Mouse (Mus musculus) megakaryocyte progenitor cell, adult 5-6 weeks (primary cell): ENCODE results near the gene Smc1b. TPM values are rescaled to one million over a fixed set of nuclear protein-coding genes. Genes with fewer than 3 reads are reported as not detected.
"Not testable (repeated sequence)": the region's sequence is repeated elsewhere in the genome, so short reads cannot be mapped to it uniquely, and the experiment has no call there.

Source experiments
- ATAC-seq: replicated peaks from 2 replicates; pipeline ENCODE4 v1.8.0; 2016; ENCODE audit warnings: mild to moderate bottlenecking, moderate TSS enrichment, inconsistent platforms; ENCODE audit not compliant: poor library complexity
- total RNA-seq, 2 experiments: library from RNA; stranded (forward) in 1 of 2; stranded (reverse) in 1 of 2; fragments of 157-497, 149-512 nt in 1 of 2; fragments of 200-1000 nt in 1 of 2; gene quantifications; 2 replicates each; pipeline versions ENCODE4 v1.2.3 to v1.2.4; 2015 to 2017

Smc1b gene
- total RNA-seq, 2 experiments from 2014 or later: not detected

DNA sequence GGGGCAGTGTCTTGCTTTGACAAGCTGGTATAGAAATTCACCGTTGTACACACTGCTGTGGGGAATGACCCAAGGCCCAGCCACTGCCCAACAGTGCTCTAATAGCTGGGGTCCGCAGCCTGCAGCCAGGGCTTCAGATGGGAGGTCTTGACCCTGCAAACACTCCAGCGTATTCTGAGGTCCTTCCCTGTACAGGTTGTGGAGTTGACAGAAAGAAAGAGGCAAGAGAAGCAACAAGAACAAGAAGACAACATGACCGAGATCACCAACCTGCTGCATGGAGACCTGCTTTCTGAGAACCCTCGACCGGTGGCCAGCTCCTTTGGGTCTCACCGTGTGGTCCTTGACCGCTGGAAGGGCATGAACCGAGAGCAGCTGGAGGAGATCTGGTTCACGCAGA is 9.5 kb upstream of the Smc1b start:
- ATAC-seq: no peak

DNA sequence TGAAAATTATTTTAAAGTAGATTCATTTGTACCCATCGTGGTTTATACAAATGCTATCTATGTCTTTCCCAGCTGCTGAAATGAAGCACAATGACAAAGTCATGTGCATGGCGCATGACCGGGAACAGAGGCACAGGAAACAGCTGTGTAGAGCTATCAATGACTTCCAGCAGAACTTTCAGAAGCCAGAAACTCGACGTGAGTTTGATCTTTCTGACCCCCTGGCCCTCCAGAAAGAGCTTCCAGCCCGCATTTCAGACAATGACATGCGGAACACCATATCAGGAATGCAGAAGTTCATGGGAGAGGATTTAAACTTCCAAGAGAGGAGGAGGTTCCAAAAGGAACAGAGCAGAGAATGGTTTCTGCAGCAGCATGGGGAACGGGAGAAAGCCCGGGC is 3.4 kb upstream of the Smc1b start:
- no peak for ATAC-seq

- ATAC-seq: no peak
These were observed 393 bp upstream of the Smc1b start for GRCm38 (mm10) chr15:85132193-85132520.

DNA sequence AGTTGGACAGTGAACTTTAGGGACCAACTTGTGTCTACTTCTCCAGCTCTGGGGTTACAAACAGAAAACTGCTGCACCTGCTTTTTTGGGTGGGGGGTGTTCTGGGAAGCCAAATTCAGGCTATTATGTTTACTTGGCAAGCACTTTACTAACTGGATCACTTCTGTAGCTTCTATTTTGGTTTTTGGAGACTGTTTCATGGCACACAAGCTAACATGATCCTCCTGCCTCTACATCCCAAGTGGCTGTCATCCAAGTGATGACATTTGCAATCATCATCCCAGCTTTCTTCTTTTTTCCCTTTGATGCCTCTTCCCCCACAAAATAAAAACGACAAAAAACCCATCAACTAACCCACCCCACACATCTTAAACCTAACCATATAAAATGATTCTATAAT is 46.1 kb downstream of the Smc1b start:
- ATAC-seq: no peak

GRCm38 (mm10) chr15:85072651-85073050 is 59.1 kb downstream of the Smc1b start:
- ATAC-seq: no peak

GRCm38 (mm10) chr15:85070561-85070960 is 61.2 kb downstream of the Smc1b start:
- peak; percentile 74 for ATAC-seq

GRCm38 (mm10) chr15:85063421-85063820 is 68.3 kb downstream of the Smc1b start:
- ATAC-seq: no peak

DNA sequence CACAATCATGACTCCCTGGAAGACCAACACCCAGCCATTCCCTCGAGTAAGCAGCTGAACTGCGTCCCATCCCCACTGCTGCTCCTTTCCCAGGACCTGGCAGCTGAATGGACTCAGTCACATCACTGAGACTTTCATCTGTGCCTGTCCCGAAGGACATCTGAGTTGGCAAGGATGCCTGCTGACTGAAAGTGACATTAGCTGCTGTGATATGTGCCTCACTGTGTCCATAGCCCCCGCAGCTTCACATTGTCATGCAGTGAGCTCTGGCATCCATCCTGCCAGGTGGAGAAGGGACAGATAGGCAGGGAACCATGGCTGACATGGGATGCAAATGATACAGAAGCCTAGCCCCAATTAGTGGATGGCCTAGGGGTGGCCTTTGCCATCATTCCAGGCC is 76.6 kb downstream of the Smc1b start:
- no peak for ATAC-seq

DNA sequence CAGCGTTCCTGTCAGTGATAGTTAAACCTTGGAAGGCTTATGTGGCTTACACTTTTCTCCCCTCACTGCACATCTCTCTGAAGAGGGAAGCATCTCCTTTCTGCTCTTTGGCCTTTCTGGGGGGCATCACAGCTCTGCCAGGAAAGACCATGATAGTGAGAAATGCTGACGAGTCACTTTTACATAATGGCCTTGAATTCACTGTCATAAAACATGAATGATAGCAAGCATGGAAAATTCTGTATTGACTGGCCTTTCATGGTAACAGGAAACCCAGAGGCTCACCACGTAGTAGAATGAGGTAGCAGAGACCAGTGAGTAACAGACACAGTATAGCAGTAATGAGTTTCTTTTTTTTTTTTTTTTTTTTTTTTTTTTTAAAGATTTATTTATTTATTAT is 77.7 kb downstream of the Smc1b start:
- no peak for ATAC-seq

DNA sequence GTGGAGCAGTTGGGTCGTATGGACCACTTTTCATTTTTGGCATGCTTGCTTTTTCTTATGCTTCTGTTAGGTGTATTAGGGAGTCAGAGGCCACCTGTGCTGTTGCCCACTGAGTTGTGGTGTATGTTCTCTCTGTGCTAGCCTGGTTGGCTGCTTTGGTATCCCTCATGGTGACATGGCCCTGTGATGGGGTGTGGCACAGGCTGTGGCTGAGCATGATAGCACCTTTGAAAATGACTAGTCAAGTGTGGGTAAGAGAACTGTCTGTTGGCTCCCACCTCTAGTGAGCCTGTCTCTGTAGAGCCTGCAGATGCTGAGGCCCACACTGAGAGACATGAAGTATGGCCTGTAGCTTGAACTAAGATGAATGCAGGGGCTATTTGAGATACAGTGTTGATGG is 82.0 kb downstream of the Smc1b start:
- no peak for ATAC-seq

GRCm38 (mm10) chr15:85047865-85048264 is 83.9 kb downstream of the Smc1b start:
- ATAC-seq: no peak

DNA sequence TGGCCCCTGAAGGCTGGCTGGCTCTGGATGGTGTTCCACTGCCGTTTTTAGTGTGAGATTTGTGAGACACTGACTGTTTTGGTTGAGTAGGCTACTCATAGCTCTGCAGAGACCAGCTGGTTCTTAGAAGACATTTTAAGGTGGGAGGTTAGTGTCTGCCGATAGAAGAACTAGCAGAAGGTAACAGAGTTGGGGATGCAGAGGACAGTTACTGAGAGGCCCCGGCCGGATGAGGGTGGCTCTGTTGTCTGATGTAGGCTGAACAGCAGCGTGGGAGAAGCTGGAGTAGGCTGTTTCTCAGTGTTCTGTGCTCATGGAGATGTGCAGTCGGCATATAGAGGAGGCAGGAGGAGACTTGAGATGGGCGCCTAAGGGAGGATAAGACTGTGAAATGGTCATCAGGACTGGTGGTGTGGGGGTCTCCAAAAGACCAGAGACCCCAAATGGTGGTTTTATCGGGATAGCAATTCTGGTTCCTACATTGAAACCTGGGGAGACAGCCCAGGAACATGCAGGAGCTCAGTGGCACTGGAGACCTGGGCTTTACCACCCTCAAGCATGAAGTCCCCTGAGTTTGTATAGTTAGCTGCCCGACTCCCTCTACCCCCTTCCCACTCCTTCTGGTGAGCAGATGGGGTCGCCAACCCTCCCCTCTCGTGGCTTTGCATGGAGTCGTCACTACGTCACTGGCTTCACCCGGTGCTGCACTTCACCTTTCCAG is 85.4 kb downstream of the Smc1b start:
- ATAC-seq: no peak

DNA sequence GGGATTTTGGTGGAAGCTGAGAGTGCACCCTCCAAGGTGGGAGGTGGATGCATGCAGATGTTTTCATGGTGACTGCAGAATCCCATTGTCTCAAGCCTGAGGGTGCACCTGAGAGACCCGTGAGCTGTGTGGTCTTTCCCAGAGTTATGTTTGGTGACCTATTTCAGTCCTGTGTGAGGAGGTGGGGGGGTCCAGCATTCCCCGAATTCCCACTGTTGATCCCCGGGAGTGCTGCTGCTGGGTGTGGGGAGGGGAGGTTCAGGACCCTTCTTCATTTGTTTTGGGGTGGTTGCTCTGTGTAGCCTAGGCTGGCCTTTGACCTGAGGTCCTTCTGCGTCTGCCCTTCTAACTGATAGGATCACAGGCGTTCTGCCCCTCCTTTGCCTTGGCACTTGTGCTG is 88.0 kb downstream of the Smc1b start:
- no peak for ATAC-seq

DNA sequence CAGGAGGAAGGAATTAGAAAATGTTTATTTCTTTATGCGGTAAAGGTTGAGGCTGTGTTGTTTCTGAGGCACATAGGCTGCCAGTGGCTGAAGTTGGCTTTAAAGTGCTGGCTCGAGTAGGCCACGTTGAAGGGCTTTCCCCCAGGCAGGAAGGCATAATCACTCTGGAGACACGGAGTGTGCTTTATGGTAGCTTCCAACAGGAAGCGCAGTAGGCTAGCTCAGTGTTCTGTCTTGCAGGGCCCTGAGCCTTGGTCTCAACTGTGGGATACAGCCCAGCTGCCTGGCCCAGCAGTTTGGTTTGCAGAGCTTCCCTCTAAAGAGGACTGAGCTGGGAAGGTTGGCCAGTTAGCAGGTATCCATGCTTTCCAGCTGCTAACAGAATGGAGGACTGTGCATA is 88.6 kb downstream of the Smc1b start:
- ATAC-seq: no peak

DNA sequence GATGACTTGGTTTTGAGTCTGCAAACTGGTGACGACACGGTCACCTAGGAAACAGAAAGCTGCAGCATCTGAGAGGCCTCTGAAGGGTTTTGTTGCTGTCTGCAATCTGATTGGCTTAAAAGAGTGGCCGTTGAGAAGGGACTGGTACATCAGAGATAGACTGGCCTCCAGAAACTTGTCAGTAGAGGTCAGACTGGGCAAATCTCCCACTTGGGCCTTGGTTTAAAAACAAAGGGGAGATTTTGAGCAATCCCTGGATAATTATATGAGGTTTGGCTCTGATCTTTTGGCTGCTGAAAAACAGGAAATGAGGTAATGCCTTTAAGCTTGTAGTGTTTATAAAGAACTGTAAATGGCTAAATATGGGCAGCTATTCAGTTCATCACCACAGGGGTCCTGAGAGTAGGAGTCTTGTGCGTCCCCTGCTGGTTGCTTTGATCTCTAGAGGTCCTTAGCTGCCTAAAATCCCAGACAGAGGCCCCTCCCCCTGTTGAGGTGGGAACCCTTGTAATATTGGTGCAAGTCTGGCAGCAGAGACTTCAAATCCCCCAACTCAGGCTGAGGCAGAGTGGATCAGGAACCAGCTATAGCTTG is 89.3 kb downstream of the Smc1b start:
- peak; percentile 89 for ATAC-seq

DNA sequence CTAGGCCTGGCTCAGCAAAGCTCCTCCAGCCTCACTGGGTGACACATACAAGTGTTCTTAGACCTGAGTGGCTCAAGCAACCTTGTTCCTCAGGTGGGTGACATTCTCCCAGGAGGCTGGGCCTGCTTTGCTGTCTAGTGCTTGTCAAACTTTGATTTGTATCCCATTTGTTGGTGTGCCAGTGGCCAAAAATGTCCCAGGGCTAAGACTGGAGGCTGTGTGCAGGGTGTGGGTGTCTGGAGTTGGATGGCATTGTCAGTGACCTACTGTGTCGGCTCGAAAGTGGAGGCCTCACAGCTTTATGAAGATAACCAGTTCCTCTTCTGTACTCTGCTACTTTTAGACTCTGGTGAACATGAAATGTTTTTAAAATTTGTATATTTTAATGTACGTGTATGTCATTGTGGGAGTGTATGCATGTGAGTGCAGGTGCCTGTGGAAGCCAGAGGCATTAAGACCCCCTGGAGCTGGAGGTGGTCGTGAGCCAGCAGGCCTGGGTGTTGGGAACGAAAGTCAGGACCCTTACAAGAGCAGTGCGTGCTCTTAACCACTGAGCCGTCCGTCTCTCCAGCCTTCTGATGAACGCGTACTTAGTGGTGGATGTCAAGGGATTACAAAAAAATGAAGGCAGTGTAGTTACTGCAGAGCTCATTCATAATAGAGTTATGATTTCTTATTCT is 90.1 kb downstream of the Smc1b start:
- no peak for ATAC-seq

GRCm38 (mm10) chr15:85037343-85037690 is 94.4 kb downstream of the Smc1b start:
- no peak for ATAC-seq

- ATAC-seq: peak; percentile 94
These were observed 95.0 kb downstream of the Smc1b start for GRCm38 (mm10) chr15:85036566-85037342.

DNA sequence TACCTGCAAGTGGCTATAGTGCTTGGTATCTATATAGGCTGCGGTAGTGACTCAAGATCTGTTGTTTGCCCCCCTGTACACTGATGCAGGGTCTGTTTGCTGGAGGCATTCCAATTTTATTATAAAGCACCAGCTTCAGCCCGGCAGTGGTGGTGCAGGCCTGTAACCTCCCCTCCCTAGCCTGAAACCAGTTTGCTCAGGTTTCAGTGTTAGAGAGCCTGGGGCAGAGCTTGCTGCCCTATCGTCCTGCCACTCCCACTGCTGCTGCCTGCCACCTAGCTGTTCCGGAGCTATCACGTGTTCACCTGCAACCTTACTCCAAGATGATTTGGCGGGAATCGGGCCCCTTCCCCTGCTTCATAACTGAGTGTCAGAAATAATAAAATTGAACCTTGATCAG is 97.8 kb downstream of the Smc1b start:
- not testable (repeated sequence) for ATAC-seq

GRCm38 (mm10) chr15:85031866-85032265 is 99.9 kb downstream of the Smc1b start:
- ATAC-seq: no peak

DNA sequence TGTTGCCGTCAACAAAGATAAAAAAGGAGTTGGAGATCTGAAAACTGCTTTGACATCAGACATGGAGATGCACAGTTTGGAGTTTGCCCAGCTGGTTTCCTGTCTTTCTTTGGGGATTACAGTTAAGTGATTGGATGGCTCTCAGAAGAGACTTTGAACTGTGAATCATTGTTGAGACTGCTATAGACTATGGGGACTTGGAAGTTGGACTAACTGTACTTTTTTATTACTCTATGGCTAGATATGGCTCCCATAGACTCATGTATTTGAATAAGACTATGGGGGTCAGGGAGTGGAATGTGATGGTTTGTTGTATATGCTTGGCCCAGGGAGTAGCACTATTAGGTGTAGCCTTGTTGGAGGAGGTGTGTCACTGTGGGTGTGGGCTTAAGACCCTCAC is 101.1 kb downstream of the Smc1b start:
- ATAC-seq: not testable (repeated sequence)

- not testable (repeated sequence) for ATAC-seq
These were observed 103.1 kb downstream of the Smc1b start, which contains the start of gene Fam118a for GRCm38 (mm10) chr15:85028648-85029047. TSS of gene Fam118a (plus strand) at chr15:85028948.
